Mouse (Mus musculus) cerebellum, adult 11 months (tissue): Measurements from ENCODE around the gene Ntrk2.

Source experiments
- DNase-seq: peaks from one replicate; pipeline ENCODE4 v3.0.0; 2022

The Ntrk2 gene

GRCm38 (mm10) chr13:58971449-58971903, 165.1 kb downstream of the Ntrk2 start:
- DNase-seq: no peak

GRCm38 (mm10) chr13:58972511-58972910, 166.1 kb downstream of the Ntrk2 start:
- no peak for DNase-seq

- DNase-seq: no peak
Measured at GRCm38 (mm10) chr13:58996447-58996846, 190.1 kb downstream of the Ntrk2 start.

GRCm38 (mm10) chr13:58997763-58998162, 191.4 kb downstream of the Ntrk2 start:
- no peak for DNase-seq

GRCm38 (mm10) chr13:58999373-59000053, 193.1 kb downstream of the Ntrk2 start:
- no peak for DNase-seq

- DNase-seq: no peak
Measured at GRCm38 (mm10) chr13:59002943-59003806, 196.8 kb downstream of the Ntrk2 start.

- DNase-seq: no peak
Measured at GRCm38 (mm10) chr13:59003807-59004173, 197.4 kb downstream of the Ntrk2 start.

GRCm38 (mm10) chr13:59004579-59004978, 198.2 kb downstream of the Ntrk2 start:
- no peak for DNase-seq

GRCm38 (mm10) chr13:59009855-59010254, 203.5 kb downstream of the Ntrk2 start:
- DNase-seq: no peak

GRCm38 (mm10) chr13:59010893-59011529, 204.6 kb downstream of the Ntrk2 start:
- DNase-seq: peak; percentile 26

GRCm38 (mm10) chr13:59011530-59011903, 205.1 kb downstream of the Ntrk2 start:
- DNase-seq: peak; percentile 64

GRCm38 (mm10) chr13:59015360-59015759, 209.0 kb downstream of the Ntrk2 start:
- no peak for DNase-seq

- no peak for DNase-seq
Measured at GRCm38 (mm10) chr13:59017121-59017520, 210.8 kb downstream of the Ntrk2 start.

- peak; percentile 16 for DNase-seq
Measured at GRCm38 (mm10) chr13:59022251-59023042, 216.1 kb downstream of the Ntrk2 start.

- DNase-seq: no peak
Measured at GRCm38 (mm10) chr13:59025653-59026052, 219.3 kb downstream of the Ntrk2 start.

- DNase-seq: no peak
Measured at GRCm38 (mm10) chr13:59027436-59027835, 221.1 kb downstream of the Ntrk2 start.

GRCm38 (mm10) chr13:59028546-59028945, 222.2 kb downstream of the Ntrk2 start:
- DNase-seq: no peak

GRCm38 (mm10) chr13:59030574-59030973, 224.2 kb downstream of the Ntrk2 start:
- no peak for DNase-seq

- no peak for DNase-seq
Measured at GRCm38 (mm10) chr13:59040156-59040915, 234.0 kb downstream of the Ntrk2 start.

- DNase-seq: no peak
Measured at GRCm38 (mm10) chr13:59041013-59041764, 234.8 kb downstream of the Ntrk2 start.

GRCm38 (mm10) chr13:59052188-59052587, 245.8 kb downstream of the Ntrk2 start:
- no peak for DNase-seq
